Mouse (Mus musculus) hindbrain, postnatal 0 days (tissue): ENCODE measurements at regions not wholly inside any gene's neighbourhood (a gene's known extent, or its start where the extent isn't known, plus 50 kb on each side); places are given as distances from the start of the nearest gene placed in this dataset.

Experiments
- ATAC-seq: fragments of 200-750 bp; cut with Nextera tagmentation; 2 replicates; pipeline ENCODE4 v1.8.0; 2017; ENCODE audit warnings: mild to moderate bottlenecking, moderate TSS enrichment, moderate library complexity
- DNase-seq: peaks from one replicate; pipeline ENCODE4 v3.0.0-alpha.2; 2015; ENCODE audit warnings: low spot score
- H3K27ac ChIP-seq: fragments of 300-500 bp; sonication (generic); 2 replicates; pipeline ENCODE4 v1.5.1; 2014; ENCODE audit warnings: mild to moderate bottlenecking
- H3K27me3 ChIP-seq: fragments of 300-500 bp; sonication (generic); 2 replicates; pipeline ENCODE4 v1.6.1; 2014; ENCODE audit warnings: low read length, mixed read lengths; ENCODE audit not compliant: insufficient read depth
- H3K36me3 ChIP-seq: fragments of 300-500 bp; sonication (generic); 2 replicates; pipeline ENCODE4 v1.6.1; 2014; ENCODE audit warnings: low read length, mixed read lengths; ENCODE audit not compliant: insufficient read depth
- H3K4me1 ChIP-seq: fragments of 300-500 bp; sonication (generic); 2 replicates; pipeline ENCODE4 v1.6.1; 2014; ENCODE audit warnings: antibody characterized with exemption, low read length, mixed read lengths; ENCODE audit not compliant: insufficient read depth
- H3K4me2 ChIP-seq: fragments of 300-500 bp; sonication (generic); 2 replicates; pipeline ENCODE4 v1.6.1; 2014; ENCODE audit warnings: low read depth, mild to moderate bottlenecking, low read length, moderate library complexity, mixed read lengths
- H3K4me3 ChIP-seq: fragments of 300-500 bp; sonication (generic); 2 replicates; pipeline ENCODE4 v1.5.1; 2014; ENCODE audit warnings: low read length
- H3K9ac ChIP-seq: fragments of 300-500 bp; sonication (generic); replicated peaks from 2 replicates; pipeline ENCODE4 v1.6.1; 2014; ENCODE audit warnings: mild to moderate bottlenecking, low read length, moderate library complexity, mixed read lengths
- H3K9me3 ChIP-seq: fragments of 300-500 bp; sonication (generic); 2 replicates; pipeline ENCODE4 v1.6.1; 2016; ENCODE audit warnings: low read length, mixed read lengths
- CTCF ChIP-seq: IDR thresholded peaks from 2 replicates; pipeline ENCODE4 v1.5.1; 2016; ENCODE audit warnings: antibody characterized with exemption, control low read depth, low read depth
- WGBS: fragments of 180-500 bp; shearing (Covaris S2); extraction: QIAGEN DNeasy Blood & Tissue Kit; methylation state at CpG from one replicate; pipeline ENCODE4 v1.1.7; 2014; 5-methylcytosine and 5-hydroxymethylcytosine counted together

- no peaks in the 10 kb centered on the region for H3K36me3 ChIP-seq
- H3K9ac ChIP-seq, result no peak overlapping the region
- ATAC-seq, result no peak
- H3K9me3 ChIP-seq, result no peaks in the 10 kb centered on the region
- no peaks in the 10 kb centered on the region for H3K4me1 ChIP-seq
- WGBS, result 82% methylated on average over 2 of the region's 2 CpGs
- no peak overlapping the region for H3K4me2 ChIP-seq
- no peak for TF ChIP-seq CTCF
- H3K4me3 ChIP-seq, result no peak overlapping the region
- no peak overlapping the region for H3K27ac ChIP-seq
- DNase-seq, result no peak
- no peaks in the 10 kb centered on the region for H3K27me3 ChIP-seq
These were observed 240.0 kb downstream of the Igsf11 start for GRCm38 (mm10) chr16:39132459-39132858.

GRCm38 (mm10) chr16:39135777-39136176 is 243.3 kb downstream of the Igsf11 start:
- 56% methylated on average over 4 of the region's 4 CpGs for WGBS
- Histone ChIP-seq H3K9me3 (no peaks in the 10 kb centered on the region), H3K4me3 (no peak overlapping the region), H3K9ac (no peak overlapping the region), H3K27me3 (no peaks in the 10 kb centered on the region), H3K4me1 (no peaks in the 10 kb centered on the region), H3K4me2 (no peak overlapping the region), H3K36me3 (no peaks in the 10 kb centered on the region), H3K27ac (no peak overlapping the region)
- no peak for TF ChIP-seq CTCF
- DNase-seq (no peak), ATAC-seq (no peak)

GRCm38 (mm10) chr16:39147151-39147550 is 254.7 kb downstream of the Igsf11 start:
- WGBS, result 58% methylated on average over 2 of the region's 2 CpGs
- DNase-seq (no peak), ATAC-seq (no peak)
- H3K9ac ChIP-seq, result no peak overlapping the region
- no peaks in the 10 kb centered on the region for H3K9me3 ChIP-seq
- H3K36me3 ChIP-seq, result no peaks in the 10 kb centered on the region
- H3K27me3 ChIP-seq, result no peaks in the 10 kb centered on the region
- no peak overlapping the region for H3K4me3 ChIP-seq
- TF ChIP-seq CTCF, result no peak
- H3K4me2 ChIP-seq, result no peak overlapping the region
- no peaks in the 10 kb centered on the region; the same call in 1 of the 2 replicates for H3K4me1 ChIP-seq
- no peak overlapping the region for H3K27ac ChIP-seq

- H3K9me3 ChIP-seq, result no peaks in the 10 kb centered on the region
- no peak overlapping the region for H3K27ac ChIP-seq
- no peak overlapping the region for H3K9ac ChIP-seq
- ATAC-seq, result no peak
- no peaks in the 10 kb centered on the region for H3K27me3 ChIP-seq
- 57% methylated on average over 9 of the region's 9 CpGs for WGBS
- no peaks in the 10 kb centered on the region for H3K36me3 ChIP-seq
- H3K4me2 ChIP-seq, result no peak overlapping the region
- peak; percentile 33 for DNase-seq
- H3K4me3 ChIP-seq, result no peak overlapping the region
- no peak for TF ChIP-seq CTCF
- no peaks in the 10 kb centered on the region; the same call in 1 of the 2 replicates for H3K4me1 ChIP-seq
These were observed 259.2 kb downstream of the Igsf11 start for GRCm38 (mm10) chr16:39151325-39152318.

GRCm38 (mm10) chr16:39158893-39159292 is 266.4 kb downstream of the Igsf11 start:
- no peak for TF ChIP-seq CTCF
- 37% methylated on average over 3 of the region's 3 CpGs for WGBS
- Histone ChIP-seq H3K4me1 (no peaks in the 10 kb centered on the region), H3K4me3 (no peak overlapping the region), H3K36me3 (no peaks in the 10 kb centered on the region), H3K27ac (no peak overlapping the region), H3K9me3 (no peaks in the 10 kb centered on the region), H3K4me2 (no peak overlapping the region), H3K9ac (no peak overlapping the region), H3K27me3 (no peaks in the 10 kb centered on the region)
- no peak for DNase-seq
- no peak for ATAC-seq

- TF ChIP-seq CTCF, result no peak
- Histone ChIP-seq H3K4me3 (no peak overlapping the region), H3K27me3 (no peaks in the 10 kb centered on the region), H3K4me2 (no peak overlapping the region), H3K36me3 (no peaks in the 10 kb centered on the region), H3K9me3 (no peaks in the 10 kb centered on the region), H3K9ac (no peak overlapping the region), H3K27ac (no peak overlapping the region), H3K4me1 (no peaks in the 10 kb centered on the region)
- DNase-seq (no peak), ATAC-seq (no peak)
- WGBS, result 84% methylated on average over 7 of the region's 7 CpGs
These were observed 267.3 kb downstream of the Igsf11 start for GRCm38 (mm10) chr16:39159725-39160124.

GRCm38 (mm10) chr16:39162684-39163083 is 270.2 kb downstream of the Igsf11 start:
- Histone ChIP-seq H3K4me2 (no peak overlapping the region), H3K4me1 (no peaks in the 10 kb centered on the region), H3K27ac (no peak overlapping the region), H3K27me3 (no peaks in the 10 kb centered on the region), H3K9ac (no peak overlapping the region), H3K36me3 (no peaks in the 10 kb centered on the region), H3K9me3 (no peaks in the 10 kb centered on the region), H3K4me3 (no peak overlapping the region)
- DNase-seq (peak; percentile 35), ATAC-seq (no peak)
- WGBS, result 14% methylated on average over 1 of the region's 1 CpGs
- peak; percentile 50 for TF ChIP-seq CTCF
